Mouse (Mus musculus) embryonic fibroblast, embryonic 13.5 days (primary cell): ENCODE measurements around the gene Abca4.

Experiments
- CTCF ChIP-seq: IDR thresholded peaks from 2 replicates; pipeline ENCODE4 v1.5.1; 2011; ENCODE audit warnings: mild to moderate bottlenecking, control low read depth, low read length, moderate library complexity, borderline replicate concordance; ENCODE audit not compliant: insufficient read depth
- POLR2A ChIP-seq: IDR thresholded peaks from 2 replicates; pipeline ENCODE4 v1.6.1; 2011; ENCODE audit warnings: low read depth, mild to moderate bottlenecking, control low read depth, low read length, moderate library complexity

DNA sequence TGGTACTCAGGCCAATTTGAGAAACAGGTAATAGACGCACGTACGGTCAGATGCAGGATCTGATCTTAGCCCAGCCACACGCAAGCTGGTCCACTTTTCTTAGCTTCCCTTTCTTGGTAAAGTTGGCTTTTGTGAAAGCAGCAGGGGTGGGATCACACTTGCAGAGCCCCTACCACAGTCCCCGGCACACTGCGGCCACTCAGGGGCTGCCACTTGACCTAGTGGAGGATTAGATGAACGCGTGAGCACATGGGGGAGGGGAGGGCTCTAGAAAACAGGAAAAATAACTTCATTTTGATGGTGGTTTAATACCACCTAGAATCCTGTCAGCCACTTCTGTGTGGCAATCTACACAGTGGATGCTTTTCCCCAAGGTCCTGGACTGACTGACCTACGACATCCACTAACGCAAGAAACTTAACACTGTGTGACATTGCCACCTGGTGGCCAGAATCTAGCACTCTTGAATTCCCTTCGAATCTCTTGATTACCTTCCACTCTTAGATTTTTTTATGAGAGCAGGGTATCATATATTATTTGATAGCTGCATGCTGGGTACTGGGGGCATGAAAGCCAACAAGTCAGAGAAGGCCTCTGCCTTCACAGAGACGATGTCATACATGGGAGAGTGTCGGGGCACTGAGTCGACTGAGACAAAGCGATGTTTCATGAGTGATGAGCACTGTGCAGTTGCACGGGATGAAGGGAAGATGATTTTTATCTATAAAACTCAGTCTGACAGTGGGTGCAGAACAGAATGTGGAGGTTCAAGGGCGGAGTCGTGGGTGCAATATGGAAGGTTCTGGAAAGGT is 96.6 kb downstream of the Abca4 start:
- TF ChIP-seq POLR2A (no peak), CTCF (no peak)
